Comparison of ENCODE assay signal across 9 mouse cellular contexts in the genomic region with DNA sequence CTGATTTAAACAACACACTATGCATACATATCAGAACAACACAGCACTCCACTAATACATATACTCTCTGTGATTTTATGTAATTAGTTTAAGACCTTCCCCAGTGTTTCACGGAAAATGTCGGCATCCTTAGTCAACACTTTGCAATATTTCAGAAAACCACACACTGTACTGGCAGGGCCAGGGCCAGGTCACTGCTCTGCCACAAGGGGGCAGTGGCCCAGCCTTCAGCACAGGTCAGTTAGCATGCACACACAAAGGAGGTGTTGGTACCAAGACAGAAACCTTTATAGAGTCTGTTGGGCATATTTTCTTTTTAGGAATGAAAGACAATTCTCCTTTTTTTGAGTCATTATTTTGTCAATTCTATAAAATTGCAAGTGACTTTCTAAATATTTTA. TPM values are rescaled to one million over a fixed set of nuclear protein-coding genes. Genes with fewer than 3 reads are reported as not detected.
DNase-seq lines count a peak whose midpoint lies in the region; ATAC-seq and TF ChIP-seq lines count a peak whose summit lies in the region.
"Had no signal": no experiment of that assay in that cellular context is flagged by ENCODE, and none has a peak within 500 bp of the region (broad histone marks: within the 10 kb centered on the region; RNA-seq: fewer than 3 reads in every experiment).

No protein-coding gene starts in this region.

- H3K4me2 ChIP-seq in hindbrain, embryonic 16.5 days (ENCODE audit: low read length), result no peak overlapping the region
- H3K4me2 ChIP-seq in intestine, embryonic 15.5 days (replicated peaks), result no peak overlapping the region

- H3K4me1 ChIP-seq in hindbrain, embryonic 10.5 days (replicated peaks), result no peaks in the 10 kb centered on the region
- H3K4me1 ChIP-seq in hindbrain, embryonic 16.5 days (ENCODE audit: control insufficient read depth, insufficient read depth, low read depth, low read length), result no peaks in the 10 kb centered on the region
- no peaks in the 10 kb centered on the region for H3K4me1 ChIP-seq in G1E (ENCODE audit: insufficient read depth, low read depth, low read length)
- H3K4me1 ChIP-seq in intestine, embryonic 15.5 days (replicated peaks), result no peaks in the 10 kb centered on the region
- H3K4me1 ChIP-seq in midbrain, embryonic 10.5 days, result no peaks in the 10 kb centered on the region

- no peaks in the 10 kb centered on the region for H3K9me3 ChIP-seq in hindbrain, embryonic 10.5 days
- H3K9me3 ChIP-seq in hindbrain, embryonic 16.5 days (ENCODE audit: control insufficient read depth, low read length), result no peaks in the 10 kb centered on the region
- H3K9me3 ChIP-seq in G1E (replicated peaks), result no peaks in the 10 kb centered on the region
- no peaks in the 10 kb centered on the region for H3K9me3 ChIP-seq in intestine, embryonic 15.5 days
- H3K9me3 ChIP-seq in midbrain, embryonic 10.5 days (replicated peaks), result no peaks in the 10 kb centered on the region

- no peak overlapping the region for H3K4me3 ChIP-seq in hindbrain, embryonic 10.5 days
- no peak overlapping the region for H3K4me3 ChIP-seq in hindbrain, embryonic 16.5 days (ENCODE audit: low read length)
- no peak overlapping the region for H3K4me3 ChIP-seq in G1E (ENCODE audit: low read depth, low read length)
- no peak overlapping the region for H3K4me3 ChIP-seq in intestine, embryonic 15.5 days (replicated peaks)
- H3K4me3 ChIP-seq in midbrain, embryonic 10.5 days, result no peak overlapping the region
- H3K4me3 ChIP-seq: erythroblast, embryonic 14.5 days had no signal

- 59% methylated on average over 2 of the region's 2 CpGs for WGBS in hindbrain, embryonic 10.5 days
- WGBS in hindbrain, embryonic 16.5 days, result 66% methylated on average over 2 of the region's 2 CpGs
- WGBS in intestine, embryonic 15.5 days, result 65% methylated on average over 2 of the region's 2 CpGs
- 75% methylated on average over 2 of the region's 2 CpGs for WGBS in midbrain, embryonic 10.5 days

- peak; percentile 40 for DNase-seq in hindbrain, embryonic 10.5 days (ENCODE audit: low spot score)
- DNase-seq in G1E (ENCODE audit: low spot score), result no peak
- DNase-seq in embryo, embryonic 11.5 days (ENCODE audit: low read depth, low spot score), result peak; percentile 7
- peak; percentile 38 for DNase-seq in midbrain, embryonic 10.5 days (ENCODE audit: low spot score)
- peak; percentile 56 for DNase-seq in thymus, postnatal 4 days
- DNase-seq in ovary, adult 18-20 months (ENCODE audit: low spot score), result no peak

- H3K27ac ChIP-seq in hindbrain, embryonic 10.5 days, result no peak overlapping the region
- no peak overlapping the region for H3K27ac ChIP-seq in hindbrain, embryonic 16.5 days (ENCODE audit: low read depth, low read length)
- H3K27ac ChIP-seq in intestine, embryonic 15.5 days, result no peak overlapping the region
- H3K27ac ChIP-seq in midbrain, embryonic 10.5 days (replicated peaks), result no peak overlapping the region

- H3K9ac ChIP-seq in hindbrain, embryonic 16.5 days (ENCODE audit: low read depth, low read length), result no peak overlapping the region
- no peak overlapping the region for H3K9ac ChIP-seq in intestine, embryonic 15.5 days

- ATAC-seq in hindbrain, embryonic 16.5 days, result no peak
- ATAC-seq in G1E (ENCODE audit: extremely low read depth, insufficient number of reproducible peaks, low FRiP score, poor library complexity, severe bottlenecking), result peak; percentile 76
- peak; percentile 66; the same call in 1 of the 2 replicates for ATAC-seq in intestine, embryonic 15.5 days

- H3K36me3 ChIP-seq in hindbrain, embryonic 10.5 days, result no peaks in the 10 kb centered on the region
- no peaks in the 10 kb centered on the region for H3K36me3 ChIP-seq in hindbrain, embryonic 16.5 days (ENCODE audit: control insufficient read depth, insufficient read depth, low read length)
- H3K36me3 ChIP-seq in G1E (replicated peaks), result no peaks in the 10 kb centered on the region
- no peaks in the 10 kb centered on the region for H3K36me3 ChIP-seq in intestine, embryonic 15.5 days
- H3K36me3 ChIP-seq in midbrain, embryonic 10.5 days, result no peaks in the 10 kb centered on the region

- no peaks in the 10 kb centered on the region for H3K27me3 ChIP-seq in hindbrain, embryonic 10.5 days (ENCODE audit: insufficient read depth, poor library complexity, severe bottlenecking)
- H3K27me3 ChIP-seq in hindbrain, embryonic 16.5 days (replicated peaks; ENCODE audit: control insufficient read depth, insufficient read depth, low read length), result no peaks in the 10 kb centered on the region
- H3K27me3 ChIP-seq in G1E (ENCODE audit: insufficient read depth, low read length), result no peaks in the 10 kb centered on the region
- no peaks in the 10 kb centered on the region for H3K27me3 ChIP-seq in intestine, embryonic 15.5 days (replicated peaks)
- no peaks in the 10 kb centered on the region for H3K27me3 ChIP-seq in midbrain, embryonic 10.5 days (ENCODE audit: low read depth, poor library complexity, severe bottlenecking)

- TF ChIP-seq CTCF in G1E (IDR thresholded peaks at IDR 0.05; ENCODE audit: low read depth, low read length), result peak; percentile 72

RNA-seq across cellular contexts. Expression of gene Rnpc3, which starts 27.0 kb away (rescaled TPM):
- polyA plus RNA-seq in hindbrain, embryonic 10.5 days (2016; fragmentation: Nextera tagmentation; extraction: Ambion mirVana), result 35.6 and 36.3 TPM in 2 replicates
- polyA plus RNA-seq in hindbrain, embryonic 16.5 days (2015; fragmentation: Nextera tagmentation; extraction: Ambion mirVana), result 44.7 and 46.6 TPM in 2 replicates
- total RNA-seq in G1E (2014; fragmentation: Nextera tagmentation) (57.8 and 63.0 TPM in 2 replicates), G1E (2017) (57.4 and 72.2 TPM in 2 replicates)
- polyA plus RNA-seq in G1E (2012), result 9.3 and 11.3 TPM in 2 replicates
- 27.9 and 33.8 TPM in 2 replicates for polyA plus RNA-seq in intestine, embryonic 15.5 days (2015; fragmentation: Nextera tagmentation; extraction: Ambion mirVana)
- 34.1 and 40.6 TPM in 2 replicates for polyA plus RNA-seq in midbrain, embryonic 10.5 days (2016; fragmentation: Nextera tagmentation; extraction: Ambion mirVana)

RNA-seq across cellular contexts. Expression of gene Amy1, which starts 50.4 kb away (rescaled TPM):
- polyA plus RNA-seq in hindbrain, embryonic 10.5 days (2016; fragmentation: Nextera tagmentation; extraction: Ambion mirVana), result 0.41 and 0.65 TPM in 2 replicates
- 16.1 and 20.4 TPM in 2 replicates for polyA plus RNA-seq in hindbrain, embryonic 16.5 days (2015; fragmentation: Nextera tagmentation; extraction: Ambion mirVana)
- total RNA-seq in G1E (2014; fragmentation: Nextera tagmentation) (0.60 and 4.5 TPM in 2 replicates), G1E (2017) (2.3 and 2.7 TPM in 2 replicates)
- 0.06 and 0.13 TPM in 2 replicates for polyA plus RNA-seq in G1E (2012)
- 2.2 and 2.7 TPM in 2 replicates for polyA plus RNA-seq in intestine, embryonic 15.5 days (2015; fragmentation: Nextera tagmentation; extraction: Ambion mirVana)
- polyA plus RNA-seq in midbrain, embryonic 10.5 days (2016; fragmentation: Nextera tagmentation; extraction: Ambion mirVana), result 0.16 and 1.8 TPM in 2 replicates
- polyA plus RNA-seq: erythroblast, embryonic 14.5 days had no signal

Comparison
In these comparisons a context has a peak if more than half of its experiments do, and no peak if none do; other contexts are left out.
1. DNase-seq: peak in hindbrain, embryonic 10.5 days (single experiment), embryo, embryonic 11.5 days (single experiment), midbrain, embryonic 10.5 days (single experiment) and thymus, postnatal 4 days (single experiment); none in G1E (single experiment) and ovary, adult 18-20 months (single experiment).